Mouse (Mus musculus) embryonic facial prominence, embryonic 10.5 days (tissue): ENCODE measurements around the gene Pkd2. TPM values are rescaled to one million over a fixed set of nuclear protein-coding genes. Genes with fewer than 3 reads are reported as not detected.
A peak's percentile ranks its signal among the peaks of the same experiment; 100 is the strongest.

Source experiments
- DNase-seq: peaks from one replicate; pipeline ENCODE4 v3.0.0-alpha.2; 2017; ENCODE audit warnings: low spot score
- H3K27ac ChIP-seq: fragments of 300-500 bp; sonication (generic); replicated peaks from 2 replicates; pipeline ENCODE4 v1.5.1; 2016; ENCODE audit warnings: mild to moderate bottlenecking
- H3K27me3 ChIP-seq: fragments of 300-500 bp; sonication (generic); replicated peaks from 2 replicates; pipeline ENCODE4 v1.6.1; 2016; ENCODE audit warnings: low read depth, mild to moderate bottlenecking; ENCODE audit not compliant: poor library complexity, severe bottlenecking
- H3K36me3 ChIP-seq: fragments of 300-500 bp; sonication (generic); replicated peaks from 2 replicates; pipeline ENCODE4 v1.6.1; 2016; ENCODE audit warnings: mild to moderate bottlenecking, moderate library complexity
- H3K4me1 ChIP-seq: fragments of 300-500 bp; sonication (generic); 2 replicates; pipeline ENCODE4 v1.6.1; 2016
- H3K4me3 ChIP-seq: fragments of 300-500 bp; sonication (generic); 2 replicates; pipeline ENCODE4 v1.5.1; 2016; ENCODE audit warnings: mild to moderate bottlenecking, moderate library complexity
- H3K9me3 ChIP-seq: fragments of 300-500 bp; sonication (generic); 2 replicates; pipeline ENCODE4 v1.6.1; 2016; ENCODE audit warnings: mild to moderate bottlenecking
- WGBS: fragments of 180-500 bp; shearing (Covaris S2); methylation state at CpG from one replicate; pipeline ENCODE4 v1.1.7; 2016; 5-methylcytosine and 5-hydroxymethylcytosine counted together
- polyA plus RNA-seq: library from polyadenylated mRNA; unstranded; fragments of >200 nt; fragmentation: Nextera tagmentation; extraction: Ambion mirVana; gene quantifications from 2 replicates; pipeline ENCODE4 v1.2.1, GENCODE M21; 2016

Pkd2 gene
- polyA plus RNA-seq, result 10.3 and 10.5 TPM in 2 replicates

GRCm38 (mm10) chr5:104458832-104459705, at the start of gene Pkd2:
Pkd2 (plus strand) TSS chr5:104459450.
- 11% methylated on average over 46 of the region's 46 CpGs for WGBS
- H3K36me3 ChIP-seq, result peaks cover 30% of the 10 kb centered on the region
- H3K4me1 ChIP-seq, result peaks cover 25% of the 10 kb centered on the region
- no peaks in the 10 kb centered on the region for H3K27me3 ChIP-seq
- DNase-seq, result peak; percentile 89
- H3K27ac ChIP-seq, result peak within 1 kb of the TSS; percentile 98
- H3K9me3 ChIP-seq, result peaks cover 13% of the 10 kb centered on the region; the same call in 1 of the 2 replicates
- peak within 1 kb of the TSS; percentile 80 for H3K4me3 ChIP-seq

- Histone ChIP-seq H3K27ac (no peak overlapping the region), H3K4me1 (peaks cover 4% of the 10 kb centered on the region; the same call in 1 of the 2 replicates), H3K27me3 (no peaks in the 10 kb centered on the region), H3K9me3 (no peaks in the 10 kb centered on the region), H3K4me3 (no peak overlapping the region), H3K36me3 (no peaks in the 10 kb centered on the region)
- 57% methylated on average over 2 of the region's 2 CpGs for WGBS
- DNase-seq, result no peak
These were observed 43.3 kb upstream of the Pkd2 start for GRCm38 (mm10) chr5:104415999-104416398.

GRCm38 (mm10) chr5:104417028-104417427, 42.2 kb upstream of the Pkd2 start:
- Histone ChIP-seq H3K9me3 (no peaks in the 10 kb centered on the region), H3K4me1 (peaks cover 4% of the 10 kb centered on the region; the same call in 1 of the 2 replicates), H3K27ac (no peak overlapping the region), H3K4me3 (no peak overlapping the region), H3K27me3 (no peaks in the 10 kb centered on the region), H3K36me3 (no peaks in the 10 kb centered on the region)
- DNase-seq, result no peak
- 74% methylated on average over 3 of the region's 3 CpGs for WGBS

- Histone ChIP-seq H3K36me3 (no peaks in the 10 kb centered on the region), H3K9me3 (no peaks in the 10 kb centered on the region), H3K4me3 (no peak overlapping the region), H3K4me1 (peaks cover 4% of the 10 kb centered on the region; the same call in 1 of the 2 replicates), H3K27me3 (no peaks in the 10 kb centered on the region), H3K27ac (no peak overlapping the region)
- no peak for DNase-seq
- 89% methylated on average over 1 of the region's 1 CpGs for WGBS
These were observed 41.5 kb upstream of the Pkd2 start for GRCm38 (mm10) chr5:104417721-104418120.

GRCm38 (mm10) chr5:104422039-104422438, 37.2 kb upstream of the Pkd2 start:
- Histone ChIP-seq H3K27me3 (no peaks in the 10 kb centered on the region), H3K4me1 (0 out of 2 replicates have a peak, but pooled peaks cover 2% of the 10 kb centered on the region), H3K9me3 (no peaks in the 10 kb centered on the region), H3K4me3 (no peak overlapping the region), H3K27ac (no peak overlapping the region), H3K36me3 (no peaks in the 10 kb centered on the region)
- WGBS, result 79% methylated on average over 2 of the region's 2 CpGs
- no peak for DNase-seq

- no peaks in the 10 kb centered on the region for H3K27me3 ChIP-seq
- H3K9me3 ChIP-seq, result no peaks in the 10 kb centered on the region
- H3K27ac ChIP-seq, result no peak overlapping the region
- H3K4me3 ChIP-seq, result no peak overlapping the region
- DNase-seq, result no peak
- WGBS, result 88% methylated on average over 3 of the region's 3 CpGs
- H3K36me3 ChIP-seq, result no peaks in the 10 kb centered on the region
- H3K4me1 ChIP-seq, result 0 out of 2 replicates have a peak, but pooled peaks cover 2% of the 10 kb centered on the region
These were observed 35.4 kb upstream of the Pkd2 start for GRCm38 (mm10) chr5:104423861-104424260.

GRCm38 (mm10) chr5:104425949-104426348, 33.3 kb upstream of the Pkd2 start:
- Histone ChIP-seq H3K27ac (no peak overlapping the region), H3K4me1 (0 out of 2 replicates have a peak, but pooled peaks cover 2% of the 10 kb centered on the region), H3K27me3 (no peaks in the 10 kb centered on the region), H3K4me3 (no peak overlapping the region), H3K9me3 (no peaks in the 10 kb centered on the region), H3K36me3 (no peaks in the 10 kb centered on the region)
- DNase-seq, result no peak
- WGBS, result 81% methylated on average over 8 of the region's 8 CpGs

- WGBS, result 43% methylated on average over 12 of the region's 12 CpGs
- no peaks in the 10 kb centered on the region for H3K27me3 ChIP-seq
- H3K36me3 ChIP-seq, result no peaks in the 10 kb centered on the region
- H3K27ac ChIP-seq, result 0 out of 2 replicates have a peak overlapping the region, but pooled peaks have one; percentile 7
- peak; percentile 19 for DNase-seq
- no peak overlapping the region for H3K4me3 ChIP-seq
- peaks cover 9% of the 10 kb centered on the region for H3K4me1 ChIP-seq
- no peaks in the 10 kb centered on the region for H3K9me3 ChIP-seq
These were observed 26.4 kb upstream of the Pkd2 start for GRCm38 (mm10) chr5:104432886-104433285.

GRCm38 (mm10) chr5:104433968-104434565, 25.2 kb upstream of the Pkd2 start:
- peak; percentile 22 for DNase-seq

GRCm38 (mm10) chr5:104434835-104435301, 24.4 kb upstream of the Pkd2 start, which contains the start of gene Spp1:
Spp1 (plus strand) TSS chr5:104435118.
- DNase-seq, result no peak
- H3K9me3 ChIP-seq, result no peaks in the 10 kb centered on the region
- no peaks in the 10 kb centered on the region for H3K27me3 ChIP-seq
- no peak within 1 kb of the TSS; the same call in 1 of the 2 replicates for H3K27ac ChIP-seq
- no peak within 1 kb of the TSS for H3K4me3 ChIP-seq
- H3K4me1 ChIP-seq, result peaks cover 9% of the 10 kb centered on the region
- H3K36me3 ChIP-seq, result no peaks in the 10 kb centered on the region
- 75% methylated on average over 7 of the region's 7 CpGs for WGBS

More at GRCm38 (mm10) chr5:104433968-104434565, 25.2 kb upstream of the Pkd2 start:
- Histone ChIP-seq H3K9me3 (no peaks in the 10 kb centered on the region), H3K36me3 (no peaks in the 10 kb centered on the region), H3K27ac (no peak overlapping the region; the same call in 1 of the 2 replicates), H3K27me3 (no peaks in the 10 kb centered on the region), H3K4me1 (peaks cover 9% of the 10 kb centered on the region), H3K4me3 (no peak overlapping the region)
- WGBS, result 33% methylated on average over 6 of the region's 6 CpGs

GRCm38 (mm10) chr5:104436406-104437076, 22.7 kb upstream of the Pkd2 start:
- Histone ChIP-seq H3K4me3 (no peak overlapping the region), H3K27ac (no peak overlapping the region), H3K36me3 (no peaks in the 10 kb centered on the region), H3K9me3 (no peaks in the 10 kb centered on the region), H3K4me1 (peaks cover 9% of the 10 kb centered on the region), H3K27me3 (no peaks in the 10 kb centered on the region)
- 87% methylated on average over 7 of the region's 7 CpGs for WGBS
- DNase-seq, result no peak

GRCm38 (mm10) chr5:104442396-104442795, 16.9 kb upstream of the Pkd2 start:
- H3K27me3 ChIP-seq, result peaks cover 2% of the 10 kb centered on the region; the same call in 1 of the 2 replicates
- H3K4me1 ChIP-seq, result 0 out of 2 replicates have a peak, but pooled peaks cover 4% of the 10 kb centered on the region
- H3K4me3 ChIP-seq, result no peak overlapping the region
- 62% methylated on average over 6 of the region's 6 CpGs for WGBS
- no peak for DNase-seq
- no peaks in the 10 kb centered on the region for H3K36me3 ChIP-seq
- H3K9me3 ChIP-seq, result no peaks in the 10 kb centered on the region
- H3K27ac ChIP-seq, result no peak overlapping the region
